Comparison of ENCODE assay signal across 33 mouse cellular contexts in genomic region chr7:113292193-113292592, GRCm38 (mm10).
A peak's percentile ranks its signal among the peaks of the same experiment; 100 is the strongest.
DNase-seq lines count a peak whose midpoint lies in the region; ATAC-seq lines count a peak whose summit lies in the region.
"Had no signal": no experiment of that assay in that cellular context is flagged by ENCODE, and none has a peak within 500 bp of the region (broad histone marks: within the 10 kb centered on the region; RNA-seq: fewer than 3 reads in every experiment).

No protein-coding gene starts in this region.

- no peak for ATAC-seq in midbrain, embryonic 11.5 days (ENCODE audit: low FRiP score)
- ATAC-seq in midbrain, embryonic 13.5 days, result no peak
- peak; percentile 66 for ATAC-seq in erythroid progenitor cell, adult 5-6 weeks (replicated peaks; ENCODE audit: low FRiP score, poor library complexity, severe bottlenecking)
- peak; percentile 64 for ATAC-seq in liver, embryonic 16.5 days (ENCODE audit: low read depth)
- ATAC-seq: activated CD4-positive, CD25-positive, alpha-beta regulatory T cell, adult 4 months; forebrain, embryonic 15.5 days; intestine, embryonic 16.5 days had no signal

- peak; percentile 60 for DNase-seq in midbrain, embryonic 11.5 days (ENCODE audit: low spot score, missing footprints)
- DNase-seq in urinary bladder, postnatal 25 days (ENCODE audit: low spot score), result no peak
- no peak for DNase-seq in lung, postnatal 14 days
- no peak for DNase-seq in natural killer cell, adult 2 months (ENCODE audit: low spot score in 2 of 2)
- DNase-seq: adrenal gland, adult 8-10 months; cerebellum, adult 2 months; cerebellum, postnatal 14 days; gastrocnemius, adult 2 months; heart, adult 2 months; heart, postnatal 4 days; kidney, adult 9 months; kidney, postnatal 14 days; lung, adult 2 months; lung, postnatal 10 days; right cerebral cortex, postnatal 4 days; thymus, adult 18-20 months; thymus, postnatal 25 days had no signal

- no peak overlapping the region for H3K9ac ChIP-seq in midbrain, embryonic 11.5 days (ENCODE audit: low read length)
- no peak overlapping the region for H3K9ac ChIP-seq in midbrain, embryonic 13.5 days (replicated peaks)
- H3K9ac ChIP-seq in liver, embryonic 16.5 days (ENCODE audit: low read depth, low read length), result no peak overlapping the region
- H3K9ac ChIP-seq: embryonic facial prominence, embryonic 15.5 days; forebrain, embryonic 15.5 days; heart, embryonic 12.5 days; hindbrain, embryonic 13.5 days; limb, embryonic 13.5 days; neural tube, embryonic 13.5 days had no signal

- H3K4me1 ChIP-seq in midbrain, embryonic 11.5 days (ENCODE audit: control insufficient read depth, insufficient read depth, low read length), result peaks cover 8% of the 10 kb centered on the region
- H3K4me1 ChIP-seq in midbrain, embryonic 13.5 days (replicated peaks), result peaks cover 14% of the 10 kb centered on the region
- H3K4me1 ChIP-seq in liver, embryonic 16.5 days (ENCODE audit: control insufficient read depth, low read depth, low read length), result peaks cover 14% of the 10 kb centered on the region

- H3K4me3 ChIP-seq in midbrain, embryonic 11.5 days (ENCODE audit: low read depth, low read length), result no peak overlapping the region
- H3K4me3 ChIP-seq in midbrain, embryonic 13.5 days (replicated peaks), result no peak overlapping the region
- H3K4me3 ChIP-seq in liver, embryonic 16.5 days (ENCODE audit: low read depth, low read length), result no peak overlapping the region
- H3K4me3 ChIP-seq: embryonic facial prominence, embryonic 10.5 days; embryonic facial prominence, embryonic 15.5 days; forebrain, embryonic 15.5 days; gastrocnemius, adult 2 months; heart, adult 2 months; heart, embryonic 12.5 days; hindbrain, embryonic 13.5 days; layer of hippocampus, adult 2 months; limb, embryonic 13.5 days; midbrain, embryonic 10.5 days; myocyte; neural tube, embryonic 13.5 days had no signal

- WGBS in midbrain, embryonic 11.5 days, result 80% methylated on average over 4 of the region's 4 CpGs
- 83% methylated on average over 4 of the region's 4 CpGs for WGBS in midbrain, embryonic 13.5 days
- WGBS in liver, embryonic 16.5 days (ENCODE audit: insufficient replicate concordance), result 40% methylated on average over 4 of the region's 4 CpGs

- no peaks in the 10 kb centered on the region for H3K27me3 ChIP-seq in midbrain, embryonic 11.5 days (ENCODE audit: control insufficient read depth, insufficient read depth, low read length)
- H3K27me3 ChIP-seq in midbrain, embryonic 13.5 days, result no peaks in the 10 kb centered on the region
- H3K27me3 ChIP-seq in liver, embryonic 16.5 days (ENCODE audit: control insufficient read depth, insufficient read depth, low read depth, low read length), result no peaks in the 10 kb centered on the region
- H3K27me3 ChIP-seq: embryonic facial prominence, embryonic 15.5 days; forebrain, embryonic 15.5 days; heart, embryonic 12.5 days; hindbrain, embryonic 13.5 days; limb, embryonic 13.5 days; neural tube, embryonic 13.5 days had no signal

- H3K27ac ChIP-seq in midbrain, embryonic 11.5 days (ENCODE audit: low read depth, low read length), result no peak overlapping the region
- H3K27ac ChIP-seq in midbrain, embryonic 13.5 days, result no peak overlapping the region
- H3K27ac ChIP-seq in liver, embryonic 16.5 days (ENCODE audit: low read length), result no peak overlapping the region
- H3K27ac ChIP-seq: embryonic facial prominence, embryonic 10.5 days; embryonic facial prominence, embryonic 15.5 days; forebrain, embryonic 15.5 days; gastrocnemius, adult 2 months; heart, adult 2 months; hindbrain, embryonic 13.5 days; layer of hippocampus, adult 2 months; limb, embryonic 13.5 days; midbrain, embryonic 10.5 days; neural tube, embryonic 13.5 days; stomach, postnatal 0 days had no signal

- H3K9me3 ChIP-seq in midbrain, embryonic 11.5 days (ENCODE audit: control insufficient read depth, low read length), result no peaks in the 10 kb centered on the region
- H3K9me3 ChIP-seq in midbrain, embryonic 13.5 days, result no peaks in the 10 kb centered on the region
- no peaks in the 10 kb centered on the region for H3K9me3 ChIP-seq in liver, embryonic 16.5 days (replicated peaks; ENCODE audit: control insufficient read depth, low read length)
- H3K9me3 ChIP-seq: embryonic facial prominence, embryonic 10.5 days; embryonic facial prominence, embryonic 15.5 days; forebrain, embryonic 15.5 days; heart, embryonic 12.5 days; hindbrain, embryonic 13.5 days; limb, embryonic 13.5 days; midbrain, embryonic 10.5 days; neural tube, embryonic 13.5 days had no signal

- no peaks in the 10 kb centered on the region for H3K36me3 ChIP-seq in midbrain, embryonic 11.5 days (ENCODE audit: control insufficient read depth, insufficient read depth, low read length)
- H3K36me3 ChIP-seq in midbrain, embryonic 13.5 days, result peaks cover 7% of the 10 kb centered on the region; the same call in 1 of the 2 replicates
- no peaks in the 10 kb centered on the region for H3K36me3 ChIP-seq in liver, embryonic 16.5 days (ENCODE audit: control insufficient read depth, insufficient read depth)
- H3K36me3 ChIP-seq: embryonic facial prominence, embryonic 10.5 days; embryonic facial prominence, embryonic 15.5 days; midbrain, embryonic 10.5 days had no signal

- no peak overlapping the region for H3K4me2 ChIP-seq in midbrain, embryonic 11.5 days
- H3K4me2 ChIP-seq in midbrain, embryonic 13.5 days (replicated peaks), result no peak overlapping the region
- H3K4me2 ChIP-seq in liver, embryonic 16.5 days (ENCODE audit: low read depth, low read length), result no peak overlapping the region
- H3K4me2 ChIP-seq: embryonic facial prominence, embryonic 15.5 days; forebrain, embryonic 15.5 days; heart, embryonic 12.5 days; hindbrain, embryonic 13.5 days; limb, embryonic 13.5 days; neural tube, embryonic 13.5 days had no signal

Comparison
In these comparisons a context has a peak if more than half of its experiments do, and no peak if none do; other contexts are left out.
1. ATAC-seq: peak in erythroid progenitor cell, adult 5-6 weeks (single experiment) and liver, embryonic 16.5 days (single experiment); none in midbrain, embryonic 11.5 days (single experiment) and midbrain, embryonic 13.5 days (single experiment).